Mouse (Mus musculus): Measurements from ENCODE around the gene Nfix. TPM values are rescaled to one million over a fixed set of nuclear protein-coding genes. Genes with fewer than 3 reads are reported as not detected.

The Nfix gene
- polyA plus RNA-seq, 2 experiments, result 1.4 to 2.5 TPM

- Histone ChIP-seq H3K27ac (peak overlapping the region; percentile 98), H3K36me3 (replicated peaks; ENCODE audit: control insufficient read depth, insufficient read depth, low read depth) (peaks cover 28% of the 10 kb centered on the region)
- WGBS (ENCODE audit: insufficient replicate concordance), result 25% methylated on average over 5 of the region's 5 CpGs
Measured at GRCm38 (mm10) chr8:84700526-84700925, 99.6 kb downstream of the Nfix start.

GRCm38 (mm10) chr8:84699861-84700322 lies 100.3 kb downstream of the Nfix start:
- H3K9ac ChIP-seq (replicated peaks), result peak overlapping the region; percentile 100
- no peaks in the 10 kb centered on the region for H3K27me3 ChIP-seq (ENCODE audit: control insufficient read depth, insufficient read depth, low read length)
- H3K27ac ChIP-seq, result peak overlapping the region; percentile 98
- H3K4me2 ChIP-seq (ENCODE audit: low read depth), result peak overlapping the region; percentile 90
- 25% methylated on average over 7 of the region's 7 CpGs for WGBS (ENCODE audit: insufficient replicate concordance)
- H3K4me1 ChIP-seq (replicated peaks; ENCODE audit: control insufficient read depth in 2 of 2, insufficient read depth in 2 of 2, low read length in 1 of 2), result peaks cover 22 to 25% of the 10 kb centered on the region in 2 experiments
- DNase-seq (ENCODE audit: low read depth in 3 of 3, low spot score in 3 of 3) (no peak), ATAC-seq (ENCODE audit: insufficient read depth) (no peak)
- TF ChIP-seq CTCF (IDR thresholded peaks at IDR 0.05; ENCODE audit: low read depth) (peak; percentile 95), EP300 (IDR thresholded peaks at IDR 0.05; ENCODE audit: low read depth) (no peak)
- H3K4me3 ChIP-seq (ENCODE audit: insufficient read depth in 1 of 2, low read depth in 2 of 2, low read length in 2 of 2), result no peak overlapping the region; a peak in 1 of 4 replicates
- peaks cover 31% of the 10 kb centered on the region for H3K36me3 ChIP-seq (replicated peaks; ENCODE audit: control insufficient read depth, insufficient read depth, low read depth)
- H3K9me3 ChIP-seq (ENCODE audit: control insufficient read depth, low read length), result no peaks in the 10 kb centered on the region

More at GRCm38 (mm10) chr8:84700526-84700925, 99.6 kb downstream of the Nfix start:
- Histone ChIP-seq H3K4me3 (ENCODE audit: insufficient read depth in 1 of 2, low read depth in 2 of 2, low read length in 2 of 2) (no peak overlapping the region; a peak in 1 of 4 replicates), H3K4me2 (ENCODE audit: low read depth) (peak overlapping the region; percentile 90), H3K9ac (replicated peaks) (peak overlapping the region; percentile 100), H3K9me3 (ENCODE audit: control insufficient read depth, low read length) (no peaks in the 10 kb centered on the region), H3K4me1 (replicated peaks; ENCODE audit: control insufficient read depth in 2 of 2, insufficient read depth in 2 of 2, low read length in 1 of 2) (peaks cover 24 to 29% of the 10 kb centered on the region in 2 experiments), H3K27me3 (ENCODE audit: control insufficient read depth, insufficient read depth, low read length) (no peaks in the 10 kb centered on the region)
- DNase-seq (ENCODE audit: low read depth in 3 of 3, low spot score in 3 of 3) (no peak), ATAC-seq (ENCODE audit: insufficient read depth) (no peak)
- TF ChIP-seq EP300 (IDR thresholded peaks at IDR 0.05; ENCODE audit: low read depth) (no peak), CTCF (IDR thresholded peaks at IDR 0.05; ENCODE audit: low read depth) (no peak)

- H3K4me3 ChIP-seq (ENCODE audit: insufficient read depth in 1 of 2, low read depth in 2 of 2, low read length in 2 of 2), result no peak overlapping the region
- H3K9me3 ChIP-seq (ENCODE audit: control insufficient read depth, low read length), result no peaks in the 10 kb centered on the region
- H3K4me2 ChIP-seq (ENCODE audit: low read depth), result no peak overlapping the region
- H3K36me3 ChIP-seq (replicated peaks; ENCODE audit: control insufficient read depth, insufficient read depth, low read depth), result peaks cover 27% of the 10 kb centered on the region
- TF ChIP-seq CTCF (IDR thresholded peaks at IDR 0.05; ENCODE audit: low read depth) (no peak), EP300 (IDR thresholded peaks at IDR 0.05; ENCODE audit: low read depth) (no peak)
- H3K4me1 ChIP-seq (replicated peaks; ENCODE audit: control insufficient read depth in 2 of 2, insufficient read depth in 2 of 2, low read length in 1 of 2), result peaks cover 17 to 18% of the 10 kb centered on the region in 2 experiments
- peak overlapping the region; percentile 98 for H3K27ac ChIP-seq
- no peak overlapping the region for H3K9ac ChIP-seq (replicated peaks)
- ATAC-seq (ENCODE audit: insufficient read depth) (no peak), DNase-seq (ENCODE audit: low read depth in 3 of 3, low spot score in 3 of 3) (no peak)
- 86% methylated on average over 9 of the region's 9 CpGs for WGBS (ENCODE audit: insufficient replicate concordance)
- no peaks in the 10 kb centered on the region for H3K27me3 ChIP-seq (ENCODE audit: control insufficient read depth, insufficient read depth, low read length)
Measured at GRCm38 (mm10) chr8:84698929-84699401, 101.2 kb downstream of the Nfix start.

GRCm38 (mm10) chr8:84698288-84698687 lies 101.9 kb downstream of the Nfix start:
- no peaks in the 10 kb centered on the region for H3K27me3 ChIP-seq (ENCODE audit: control insufficient read depth, insufficient read depth, low read length)
- no peaks in the 10 kb centered on the region for H3K9me3 ChIP-seq (ENCODE audit: control insufficient read depth, low read length)
- TF ChIP-seq EP300 (IDR thresholded peaks at IDR 0.05; ENCODE audit: low read depth), result no peak
- 78% methylated on average over 5 of the region's 5 CpGs for WGBS (ENCODE audit: insufficient replicate concordance)
- no peak overlapping the region for H3K4me2 ChIP-seq (ENCODE audit: low read depth)
- H3K4me3 ChIP-seq (ENCODE audit: insufficient read depth in 1 of 2, low read depth in 2 of 2, low read length in 2 of 2), result no peak overlapping the region
- H3K4me1 ChIP-seq (replicated peaks; ENCODE audit: control insufficient read depth in 2 of 2, insufficient read depth in 2 of 2, low read length in 1 of 2), result peaks cover 17 to 18% of the 10 kb centered on the region in 2 experiments
- ATAC-seq (ENCODE audit: insufficient read depth), result no peak
- no peak for DNase-seq (ENCODE audit: low read depth in 3 of 3, low spot score in 3 of 3)
- H3K27ac ChIP-seq, result no peak overlapping the region
- no peak overlapping the region for H3K9ac ChIP-seq (replicated peaks)
- peaks cover 22% of the 10 kb centered on the region for H3K36me3 ChIP-seq (replicated peaks; ENCODE audit: control insufficient read depth, insufficient read depth, low read depth)

- peak in 1 of 3 experiments; percentile 52 for DNase-seq (ENCODE audit: low read depth in 3 of 3, low spot score in 3 of 3)
Measured at GRCm38 (mm10) chr8:84697166-84698130, 102.7 kb downstream of the Nfix start.

More at GRCm38 (mm10) chr8:84697166-84698130, 102.7 kb downstream of the Nfix start:
- 73% methylated on average over 14 of the region's 14 CpGs for WGBS (ENCODE audit: insufficient replicate concordance)
- Histone ChIP-seq H3K27ac (no peak overlapping the region), H3K4me3 (ENCODE audit: insufficient read depth in 1 of 2, low read depth in 2 of 2, low read length in 2 of 2) (no peak overlapping the region), H3K4me2 (ENCODE audit: low read depth) (no peak overlapping the region), H3K27me3 (ENCODE audit: control insufficient read depth, insufficient read depth, low read length) (no peaks in the 10 kb centered on the region), H3K9ac (replicated peaks) (no peak overlapping the region), H3K4me1 (replicated peaks; ENCODE audit: control insufficient read depth in 2 of 2, insufficient read depth in 2 of 2, low read length in 1 of 2) (peaks cover 17 to 18% of the 10 kb centered on the region in 2 experiments), H3K36me3 (replicated peaks; ENCODE audit: control insufficient read depth, insufficient read depth, low read depth) (peaks cover 18% of the 10 kb centered on the region), H3K9me3 (ENCODE audit: control insufficient read depth, low read length) (no peaks in the 10 kb centered on the region)
- no peak for ATAC-seq (ENCODE audit: insufficient read depth)
- peak; percentile 80 for TF ChIP-seq CTCF (IDR thresholded peaks at IDR 0.05; ENCODE audit: low read depth)
- no peak for TF ChIP-seq EP300 (IDR thresholded peaks at IDR 0.05; ENCODE audit: low read depth)

Data from liver, embryonic 14.5 days (tissue).